ENCODE assay signal across 10 mouse cellular contexts in the genomic region with DNA sequence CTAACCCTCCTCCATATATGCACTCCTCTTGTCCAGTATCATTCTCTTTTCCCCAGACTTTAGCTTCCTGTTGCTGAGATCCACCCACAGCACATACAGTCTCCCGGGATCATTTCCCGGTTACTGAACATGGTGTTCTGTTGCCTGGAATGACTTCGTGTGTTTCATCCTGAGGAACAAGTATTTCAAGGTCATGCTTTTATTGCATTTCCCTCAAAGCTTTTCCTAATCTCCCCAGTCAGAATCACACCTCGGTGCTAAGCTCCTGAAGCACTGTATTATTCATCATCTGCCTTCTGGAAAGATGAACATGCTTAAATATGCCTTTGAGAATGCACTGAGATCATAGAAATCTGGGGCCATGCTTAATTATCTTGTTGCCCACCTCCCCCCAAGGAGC.
"Had no signal": no experiment of that assay in that cellular context is flagged by ENCODE, and none has a peak within 500 bp of the region (broad histone marks: within the 10 kb centered on the region; RNA-seq: fewer than 3 reads in every experiment).

No protein-coding gene starts in this region.

- DNase-seq: lung, adult 18-20 months; lung, embryonic 14.5 days; lung, postnatal 10 days; lung, postnatal 4 days; midbrain, embryonic 14.5 days; right cerebral cortex, postnatal 14 days; spleen, adult 18-20 months; thymus, adult 2 months; thymus, postnatal 25 days; thymus, postnatal 4 days had no signal
